Mouse (Mus musculus) kidney, postnatal 4 days (tissue): ENCODE data around the gene Slc44a3.

Source experiments
- DNase-seq, 2 experiments: peaks; one replicate each; pipeline ENCODE4 v3.0.0; 2021; ENCODE audit warnings: mixed read lengths in 2 of 2

Gene Slc44a3

GRCm38 (mm10) chr3:121451404-121451803 lies 80.8 kb downstream of the Slc44a3 start:
- no peak for DNase-seq

GRCm38 (mm10) chr3:121449527-121449926 lies 82.7 kb downstream of the Slc44a3 start:
- peak; percentile 62 to 71 for DNase-seq

- DNase-seq: no peak
Observed at GRCm38 (mm10) chr3:121448606-121449005, 83.6 kb downstream of the Slc44a3 start.

- peak; percentile 56 to 68 for DNase-seq
Observed at GRCm38 (mm10) chr3:121448029-121448468, 84.2 kb downstream of the Slc44a3 start.

- no peak for DNase-seq
Observed at GRCm38 (mm10) chr3:121446454-121446853, 85.8 kb downstream of the Slc44a3 start.

GRCm38 (mm10) chr3:121444414-121444813 lies 87.8 kb downstream of the Slc44a3 start:
- DNase-seq: no peak

- no peak for DNase-seq
Observed at GRCm38 (mm10) chr3:121443861-121444271, 88.3 kb downstream of the Slc44a3 start.

GRCm38 (mm10) chr3:121442288-121442687 lies 89.9 kb downstream of the Slc44a3 start:
- DNase-seq: no peak

GRCm38 (mm10) chr3:121441504-121441903 lies 90.7 kb downstream of the Slc44a3 start:
- DNase-seq: no peak

GRCm38 (mm10) chr3:121439623-121440161 lies 92.5 kb downstream of the Slc44a3 start:
- peak in 1 of 2 experiments; percentile 56 for DNase-seq

- no peak for DNase-seq
Observed at GRCm38 (mm10) chr3:121437996-121438395, 94.2 kb downstream of the Slc44a3 start.

- DNase-seq: no peak
Observed at GRCm38 (mm10) chr3:121437070-121437469, 95.1 kb downstream of the Slc44a3 start.

GRCm38 (mm10) chr3:121435296-121435695 lies 96.9 kb downstream of the Slc44a3 start:
- DNase-seq: no peak

GRCm38 (mm10) chr3:121433968-121434533 lies 98.2 kb downstream of the Slc44a3 start:
- DNase-seq: peak in 1 of 2 experiments; percentile 41

GRCm38 (mm10) chr3:121433359-121433758 lies 98.8 kb downstream of the Slc44a3 start:
- DNase-seq: no peak

- no peak for DNase-seq
Observed at GRCm38 (mm10) chr3:121430289-121430936, 101.8 kb downstream of the Slc44a3 start.

GRCm38 (mm10) chr3:121429469-121429868 lies 102.7 kb downstream of the Slc44a3 start:
- DNase-seq: no peak

GRCm38 (mm10) chr3:121428696-121429259 lies 103.4 kb downstream of the Slc44a3 start:
- DNase-seq: no peak

GRCm38 (mm10) chr3:121428230-121428629 lies 104.0 kb downstream of the Slc44a3 start:
- DNase-seq: peak in 1 of 2 experiments; percentile 49

GRCm38 (mm10) chr3:121427520-121427908 lies 104.7 kb downstream of the Slc44a3 start:
- peak; percentile 80 to 88 for DNase-seq

- peak; percentile 85 to 90 for DNase-seq
Observed at GRCm38 (mm10) chr3:121426621-121427519, 105.3 kb downstream of the Slc44a3 start.

GRCm38 (mm10) chr3:121425861-121426620 lies 106.2 kb downstream of the Slc44a3 start, which contains the start of gene Cnn3:
Gene Cnn3 (plus strand): TSS chr3:121426497.
- peak; percentile 97 to 98 for DNase-seq
